Mouse (Mus musculus) forebrain, embryonic 10.5 days (tissue): ENCODE results near the gene Tpm3. TPM values are rescaled to one million over a fixed set of nuclear protein-coding genes. Genes with fewer than 3 reads are reported as not detected.
"Not testable (repeated sequence)": the region's sequence is repeated elsewhere in the genome, so short reads cannot be mapped to it uniquely, and the experiment has no call there.

Source experiments
- DNase-seq: peaks from one replicate; pipeline ENCODE4 v3.0.0-alpha.2; 2017; ENCODE audit warnings: low spot score; ENCODE audit errors: extremely low spot score
- H3K27ac ChIP-seq: fragments of 300-500 bp; sonication (generic); 2 replicates; pipeline ENCODE4 v1.5.1; 2016; ENCODE audit warnings: mild to moderate bottlenecking
- H3K27me3 ChIP-seq: fragments of 300-500 bp; sonication (generic); 2 replicates; pipeline ENCODE4 v1.6.1; 2016; ENCODE audit warnings: mild to moderate bottlenecking; ENCODE audit not compliant: poor library complexity, severe bottlenecking
- H3K36me3 ChIP-seq: fragments of 300-500 bp; sonication (generic); replicated peaks from 2 replicates; pipeline ENCODE4 v1.6.1; 2016; ENCODE audit warnings: mild to moderate bottlenecking, moderate library complexity
- H3K4me1 ChIP-seq: fragments of 300-500 bp; sonication (generic); 2 replicates; pipeline ENCODE4 v1.6.1; 2016
- H3K4me3 ChIP-seq: fragments of 300-500 bp; sonication (generic); 2 replicates; pipeline ENCODE4 v1.5.1; 2016; ENCODE audit warnings: mild to moderate bottlenecking, moderate library complexity
- H3K9me3 ChIP-seq: fragments of 300-500 bp; sonication (generic); 2 replicates; pipeline ENCODE4 v1.6.1; 2016; ENCODE audit warnings: mild to moderate bottlenecking, moderate library complexity
- WGBS: fragments of 180-500 bp; shearing (Covaris S2); methylation state at CpG from one replicate; pipeline ENCODE4 v1.1.7; 2016; 5-methylcytosine and 5-hydroxymethylcytosine counted together
- polyA plus RNA-seq: library from polyadenylated mRNA; unstranded; fragments of >200 nt; fragmentation: Nextera tagmentation; extraction: Ambion mirVana; gene quantifications from 2 replicates; pipeline ENCODE4 v1.2.1, GENCODE M21; 2016

Tpm3 gene
- polyA plus RNA-seq, 1 experiment from 2014 or later: 590 TPM

- 91% methylated on average over 6 of the region's 6 CpGs for WGBS
- Histone ChIP-seq H3K27me3 (no peaks in the 10 kb centered on the region), H3K36me3 (peaks cover 100% of the 10 kb centered on the region), H3K4me1 (no peaks in the 10 kb centered on the region), H3K4me3 (no peak overlapping the region), H3K9me3 (no peaks in the 10 kb centered on the region), H3K27ac (no peak overlapping the region)
- DNase-seq: no peak
Observed at GRCm38 (mm10) chr3:90090892-90091291, 18.4 kb downstream of the Tpm3 start.

- no peak for DNase-seq
- Histone ChIP-seq H3K4me1 (no peaks in the 10 kb centered on the region), H3K36me3 (peaks cover 99% of the 10 kb centered on the region), H3K4me3 (no peak overlapping the region), H3K27me3 (no peaks in the 10 kb centered on the region), H3K27ac (no peak overlapping the region), H3K9me3 (no peaks in the 10 kb centered on the region)
- WGBS: 93% methylated on average over 3 of the region's 3 CpGs
Observed at GRCm38 (mm10) chr3:90094453-90094852, 22.0 kb downstream of the Tpm3 start.

- Histone ChIP-seq H3K4me3 (no peak overlapping the region), H3K27ac (no peak overlapping the region), H3K9me3 (no peaks in the 10 kb centered on the region), H3K27me3 (no peaks in the 10 kb centered on the region), H3K4me1 (no peaks in the 10 kb centered on the region), H3K36me3 (peaks cover 95% of the 10 kb centered on the region)
- DNase-seq: no peak
- WGBS: 88% methylated on average over 5 of the region's 5 CpGs
Observed at GRCm38 (mm10) chr3:90097928-90098327, 25.5 kb downstream of the Tpm3 start.

- 95% methylated on average over 3 of the region's 3 CpGs for WGBS
- no peaks in the 10 kb centered on the region for H3K27me3 ChIP-seq
- H3K27ac ChIP-seq: no peak overlapping the region
- no peaks in the 10 kb centered on the region for H3K9me3 ChIP-seq
- H3K4me3 ChIP-seq: no peak overlapping the region
- H3K4me1 ChIP-seq: no peaks in the 10 kb centered on the region
- peaks cover 72% of the 10 kb centered on the region for H3K36me3 ChIP-seq
- DNase-seq: no peak
Observed at GRCm38 (mm10) chr3:90101010-90101409, 28.6 kb downstream of the Tpm3 start.

GRCm38 (mm10) chr3:90101673-90102072, 29.2 kb downstream of the Tpm3 start:
- H3K27ac ChIP-seq: no peak overlapping the region
- no peaks in the 10 kb centered on the region for H3K9me3 ChIP-seq
- no peaks in the 10 kb centered on the region for H3K27me3 ChIP-seq
- DNase-seq: no peak
- 93% methylated on average over 2 of the region's 2 CpGs for WGBS
- H3K4me3 ChIP-seq: no peak overlapping the region
- peaks cover 65% of the 10 kb centered on the region for H3K36me3 ChIP-seq
- no peaks in the 10 kb centered on the region for H3K4me1 ChIP-seq

GRCm38 (mm10) chr3:90102239-90102638, 29.8 kb downstream of the Tpm3 start:
- no peak for DNase-seq
- H3K36me3 ChIP-seq: peaks cover 60% of the 10 kb centered on the region
- 84% methylated on average over 2 of the region's 2 CpGs for WGBS
- H3K27ac ChIP-seq: no peak overlapping the region
- H3K27me3 ChIP-seq: no peaks in the 10 kb centered on the region
- no peaks in the 10 kb centered on the region for H3K9me3 ChIP-seq
- H3K4me1 ChIP-seq: no peaks in the 10 kb centered on the region
- H3K4me3 ChIP-seq: no peak overlapping the region

- Histone ChIP-seq H3K9me3 (no peaks in the 10 kb centered on the region), H3K36me3 (peaks cover 51% of the 10 kb centered on the region), H3K27me3 (no peaks in the 10 kb centered on the region), H3K27ac (no peak overlapping the region), H3K4me3 (no peak overlapping the region), H3K4me1 (no peaks in the 10 kb centered on the region)
- DNase-seq: no peak
- WGBS: 90% methylated on average over 2 of the region's 2 CpGs
Observed at GRCm38 (mm10) chr3:90103176-90103575, 30.7 kb downstream of the Tpm3 start.

- H3K27me3 ChIP-seq: no peaks in the 10 kb centered on the region
- H3K4me3 ChIP-seq: no peak within 1 kb of the TSS
- no peak for DNase-seq
- no peaks in the 10 kb centered on the region for H3K9me3 ChIP-seq
- peaks cover 43% of the 10 kb centered on the region for H3K36me3 ChIP-seq
- H3K4me1 ChIP-seq: no peaks in the 10 kb centered on the region
- WGBS: 86% methylated on average over 13 of the region's 13 CpGs
- H3K27ac ChIP-seq: no peak within 1 kb of the TSS
Observed at GRCm38 (mm10) chr3:90103938-90104337, 31.5 kb downstream of the Tpm3 start, which contains the start of gene Nup210l. Gene Nup210l (plus strand): TSS chr3:90104132.

GRCm38 (mm10) chr3:90111706-90112105, 39.3 kb downstream of the Tpm3 start:
- H3K4me3 ChIP-seq: no peak overlapping the region
- H3K4me1 ChIP-seq: no peaks in the 10 kb centered on the region
- H3K9me3 ChIP-seq: no peaks in the 10 kb centered on the region
- WGBS: 88% methylated on average over 2 of the region's 2 CpGs
- no peaks in the 10 kb centered on the region for H3K36me3 ChIP-seq
- no peak overlapping the region for H3K27ac ChIP-seq
- no peak for DNase-seq
- no peaks in the 10 kb centered on the region for H3K27me3 ChIP-seq

- no peak overlapping the region for H3K27ac ChIP-seq
- H3K9me3 ChIP-seq: no peaks in the 10 kb centered on the region
- no peaks in the 10 kb centered on the region for H3K36me3 ChIP-seq
- DNase-seq: no peak
- H3K27me3 ChIP-seq: no peaks in the 10 kb centered on the region
- no peaks in the 10 kb centered on the region for H3K4me1 ChIP-seq
- WGBS: 86% methylated on average over 2 of the region's 2 CpGs
- no peak overlapping the region for H3K4me3 ChIP-seq
Observed at GRCm38 (mm10) chr3:90114342-90114741, 41.9 kb downstream of the Tpm3 start.

- no peak overlapping the region for H3K4me3 ChIP-seq
- H3K36me3 ChIP-seq: no peaks in the 10 kb centered on the region
- no peaks in the 10 kb centered on the region for H3K27me3 ChIP-seq
- H3K27ac ChIP-seq: no peak overlapping the region
- no peaks in the 10 kb centered on the region for H3K4me1 ChIP-seq
- H3K9me3 ChIP-seq: no peaks in the 10 kb centered on the region
- DNase-seq: no peak
- 85% methylated on average over 3 of the region's 3 CpGs for WGBS
Observed at GRCm38 (mm10) chr3:90115526-90115925, 43.1 kb downstream of the Tpm3 start.

GRCm38 (mm10) chr3:90118132-90118790, 45.8 kb downstream of the Tpm3 start:
- H3K4me1 ChIP-seq: no peaks in the 10 kb centered on the region
- no peaks in the 10 kb centered on the region for H3K27me3 ChIP-seq
- 95% methylated on average over 13 of the region's 13 CpGs for WGBS
- no peak overlapping the region for H3K4me3 ChIP-seq
- H3K27ac ChIP-seq: no peak overlapping the region
- H3K9me3 ChIP-seq: no peaks in the 10 kb centered on the region
- no peaks in the 10 kb centered on the region for H3K36me3 ChIP-seq
- DNase-seq: no peak

GRCm38 (mm10) chr3:90122036-90122435, 49.6 kb downstream of the Tpm3 start:
- not testable (repeated sequence) for DNase-seq, H3K4me1 ChIP-seq, H3K36me3 ChIP-seq, H3K4me3 ChIP-seq, H3K9me3 ChIP-seq, H3K27me3 ChIP-seq, H3K27ac ChIP-seq
- WGBS: 83% methylated on average over 5 of the region's 5 CpGs

- H3K27me3 ChIP-seq: no peaks in the 10 kb centered on the region
- H3K4me1 ChIP-seq: no peaks in the 10 kb centered on the region
- DNase-seq: no peak
- H3K36me3 ChIP-seq: no peaks in the 10 kb centered on the region
- WGBS: 89% methylated on average over 5 of the region's 5 CpGs
- H3K27ac ChIP-seq: no peak overlapping the region
- no peak overlapping the region for H3K4me3 ChIP-seq
- no peaks in the 10 kb centered on the region for H3K9me3 ChIP-seq
Observed at GRCm38 (mm10) chr3:90125710-90126109, 53.3 kb downstream of the Tpm3 start.
